Mouse (Mus musculus): ENCODE data around the gene Btnl6. TPM values are rescaled to one million over a fixed set of nuclear protein-coding genes. Genes with fewer than 3 reads are reported as not detected.
"Not testable (repeated sequence)": the region's sequence is repeated elsewhere in the genome, so short reads cannot be mapped to it uniquely, and the experiment has no call there.

The Btnl6 gene
- polyA plus RNA-seq, 1 experiment from 2014 or later = not detected

DNA sequence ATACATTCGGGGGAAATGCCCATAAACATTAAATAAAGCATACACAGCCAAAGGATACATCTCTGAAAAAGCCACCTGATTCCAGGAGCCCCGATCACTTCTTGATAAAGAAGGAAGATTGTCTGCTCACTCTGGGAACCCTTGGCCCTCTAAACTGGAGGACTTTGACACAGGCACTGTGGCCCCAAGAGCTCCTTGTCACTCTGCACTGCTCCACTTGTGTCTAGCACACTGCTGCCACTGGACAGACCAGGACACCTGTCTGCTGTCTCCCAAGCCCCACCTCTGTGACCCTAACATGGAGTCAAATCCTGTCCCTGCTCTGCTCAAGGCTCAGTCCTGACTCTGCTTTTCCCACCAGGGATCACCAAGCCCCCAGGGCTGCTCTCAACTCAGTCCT is 22.0 kb downstream of the Btnl6 start:
- 85% methylated on average over 2 of the region's 2 CpGs for WGBS
- not testable (repeated sequence) for H3K4me2 ChIP-seq (ENCODE audit: low read depth, severe bottlenecking); H3K4me3 ChIP-seq (ENCODE audit: low read depth, low read length); ATAC-seq (ENCODE audit: insufficient number of reproducible peaks, low FRiP score, low TSS enrichment, low read depth); DNase-seq (ENCODE audit: low spot score); H3K9ac ChIP-seq (ENCODE audit: low read length); H3K36me3 ChIP-seq (ENCODE audit: control insufficient read depth, insufficient read depth, low read length); H3K27ac ChIP-seq (replicated peaks; ENCODE audit: low read depth, low read length); H3K27me3 ChIP-seq (ENCODE audit: control insufficient read depth, insufficient read depth, low read length); H3K9me3 ChIP-seq (ENCODE audit: control insufficient read depth, low read length); H3K4me1 ChIP-seq (ENCODE audit: control insufficient read depth, insufficient read depth, low read length)

DNA sequence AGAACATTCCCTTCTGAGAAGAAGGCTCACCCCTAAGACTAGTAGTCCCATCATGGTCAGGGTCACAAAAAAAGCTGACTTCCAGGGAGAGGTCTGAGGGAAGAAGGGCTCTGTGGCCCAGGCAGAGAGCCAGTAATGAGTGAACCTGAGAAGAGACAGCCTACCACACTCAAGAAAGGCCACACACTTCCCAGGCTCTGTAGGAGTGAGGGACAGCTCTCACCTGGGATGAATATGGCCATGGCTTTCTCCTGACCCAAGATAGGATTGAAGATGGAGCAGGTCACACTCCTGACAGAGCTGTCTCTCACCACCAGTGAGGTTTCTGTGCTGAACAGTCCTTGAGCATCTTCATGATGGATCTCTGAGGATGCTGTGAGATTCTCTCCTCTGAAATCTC is 24.4 kb downstream of the Btnl6 start:
- no peak for ATAC-seq (ENCODE audit: insufficient number of reproducible peaks, low FRiP score, low TSS enrichment, low read depth)
- Histone ChIP-seq H3K4me3 (ENCODE audit: low read depth, low read length) (no peak overlapping the region), H3K27ac (replicated peaks; ENCODE audit: low read depth, low read length) (no peak overlapping the region), H3K36me3 (ENCODE audit: control insufficient read depth, insufficient read depth, low read length) (no peaks in the 10 kb centered on the region), H3K9ac (ENCODE audit: low read length) (no peak overlapping the region), H3K27me3 (ENCODE audit: control insufficient read depth, insufficient read depth, low read length) (no peaks in the 10 kb centered on the region), H3K4me2 (ENCODE audit: low read depth, severe bottlenecking) (no peak overlapping the region), H3K9me3 (ENCODE audit: control insufficient read depth, low read length) (no peaks in the 10 kb centered on the region), H3K4me1 (ENCODE audit: control insufficient read depth, insufficient read depth, low read length) (no peaks in the 10 kb centered on the region)
- no peak for DNase-seq (ENCODE audit: low spot score)

DNA sequence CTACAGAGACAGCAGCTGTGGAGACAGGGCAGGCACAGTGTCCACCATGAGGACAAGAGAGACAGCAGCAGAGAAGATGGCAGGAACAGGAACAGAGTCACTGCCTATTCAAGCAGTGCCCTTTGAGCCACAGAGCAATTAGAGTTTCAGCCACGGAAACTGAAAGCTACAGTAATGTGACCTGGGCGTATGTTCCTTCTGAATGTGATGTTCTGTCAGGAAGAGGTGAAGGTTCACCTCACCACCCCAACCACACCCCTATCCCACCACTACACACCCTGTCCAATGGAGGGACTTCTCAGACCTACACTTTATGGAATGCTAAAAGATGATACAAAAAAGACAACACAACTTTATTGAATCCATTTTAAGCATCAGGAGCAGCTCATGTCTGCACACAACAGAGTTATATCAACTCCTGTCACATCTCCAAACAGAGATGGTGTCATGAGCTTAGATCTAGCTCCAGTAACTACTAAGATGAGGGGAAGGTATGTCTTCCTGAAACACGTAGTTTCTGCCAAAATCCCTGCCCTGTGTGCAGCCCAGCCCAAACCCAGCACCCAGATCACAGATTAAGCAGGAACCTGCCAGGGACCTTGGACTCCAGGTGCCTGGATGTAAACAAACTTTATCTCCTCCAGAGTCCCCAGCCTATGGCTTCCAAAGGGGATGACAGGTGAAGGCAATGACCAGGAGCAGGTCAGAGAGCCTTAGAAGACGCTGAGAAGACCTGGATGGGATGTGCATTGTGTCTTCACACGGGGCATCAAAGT is 39.7 kb downstream of the Btnl6 start, which contains the start of gene Btnl4:
Btnl4 (minus strand) TSS at position 81 of the 776 bp plus-strand sequence.
- WGBS = 82% methylated on average over 4 of the region's 5 CpGs
- H3K27me3 ChIP-seq (ENCODE audit: control insufficient read depth, insufficient read depth, low read length); H3K27ac ChIP-seq (replicated peaks; ENCODE audit: low read depth, low read length); H3K4me2 ChIP-seq (ENCODE audit: low read depth, severe bottlenecking); H3K9ac ChIP-seq (ENCODE audit: low read length); H3K4me3 ChIP-seq (ENCODE audit: low read depth, low read length); H3K36me3 ChIP-seq (ENCODE audit: control insufficient read depth, insufficient read depth, low read length); DNase-seq (ENCODE audit: low spot score); H3K9me3 ChIP-seq (ENCODE audit: control insufficient read depth, low read length); H3K4me1 ChIP-seq (ENCODE audit: control insufficient read depth, insufficient read depth, low read length); ATAC-seq (ENCODE audit: insufficient number of reproducible peaks, low FRiP score, low TSS enrichment, low read depth): not testable (repeated sequence)

DNA sequence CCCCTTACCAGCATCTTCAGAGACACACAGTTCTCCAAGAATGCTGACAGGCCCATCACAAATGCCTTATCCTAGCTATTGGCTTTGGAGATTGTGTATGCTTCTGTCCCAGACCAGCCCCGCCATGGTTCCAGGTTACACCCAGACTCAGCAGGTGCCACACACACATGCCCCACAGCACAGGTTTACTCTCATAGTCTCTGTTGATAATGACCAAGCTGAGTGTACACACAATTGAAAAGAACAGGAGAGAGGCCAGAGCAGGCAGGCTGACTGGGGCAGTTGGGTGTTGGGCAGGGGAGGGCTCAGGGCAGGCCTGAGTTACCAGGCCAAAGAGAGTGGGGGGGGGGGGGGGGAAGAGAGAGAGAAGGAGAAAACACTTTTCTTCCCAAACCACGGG is 40.7 kb downstream of the Btnl6 start:
- Histone ChIP-seq H3K27me3 (ENCODE audit: control insufficient read depth, insufficient read depth, low read length) (no peaks in the 10 kb centered on the region), H3K4me2 (ENCODE audit: low read depth, severe bottlenecking) (no peak overlapping the region), H3K4me1 (ENCODE audit: control insufficient read depth, insufficient read depth, low read length) (no peaks in the 10 kb centered on the region), H3K36me3 (ENCODE audit: control insufficient read depth, insufficient read depth, low read length) (no peaks in the 10 kb centered on the region), H3K27ac (replicated peaks; ENCODE audit: low read depth, low read length) (no peak overlapping the region), H3K9me3 (ENCODE audit: control insufficient read depth, low read length) (no peaks in the 10 kb centered on the region), H3K9ac (ENCODE audit: low read length) (no peak overlapping the region), H3K4me3 (ENCODE audit: low read depth, low read length) (no peak overlapping the region)
- WGBS = 76% methylated on average over 1 of the region's 2 CpGs
- DNase-seq (ENCODE audit: low spot score) (no peak), ATAC-seq (ENCODE audit: insufficient number of reproducible peaks, low FRiP score, low TSS enrichment, low read depth) (no peak)

DNA sequence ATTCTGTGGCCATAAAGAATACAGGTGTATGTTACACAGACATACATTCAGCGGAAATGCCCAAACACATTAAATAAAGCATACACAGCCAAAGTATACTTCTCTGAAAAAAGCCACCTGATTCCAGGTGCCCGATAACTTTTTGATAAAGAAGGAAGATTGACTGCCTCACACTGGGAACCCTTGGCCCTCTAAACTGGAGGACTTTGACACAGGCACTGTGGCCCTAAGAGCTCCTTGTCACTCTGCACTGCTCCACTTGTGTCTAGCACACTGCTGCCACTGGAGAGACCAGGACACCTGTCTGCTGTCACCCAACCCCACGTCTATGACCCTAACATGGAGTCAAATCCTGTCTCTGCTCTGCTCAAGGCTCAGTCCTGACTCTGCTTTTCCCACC is 42.1 kb downstream of the Btnl6 start:
- DNase-seq (ENCODE audit: low spot score) (no peak), ATAC-seq (ENCODE audit: insufficient number of reproducible peaks, low FRiP score, low TSS enrichment, low read depth) (no peak)
- H3K27me3 ChIP-seq (ENCODE audit: control insufficient read depth, insufficient read depth, low read length) = no peaks in the 10 kb centered on the region
- H3K36me3 ChIP-seq (ENCODE audit: control insufficient read depth, insufficient read depth, low read length) = no peaks in the 10 kb centered on the region
- H3K4me2 ChIP-seq (ENCODE audit: low read depth, severe bottlenecking) = no peak overlapping the region
- no peaks in the 10 kb centered on the region for H3K9me3 ChIP-seq (ENCODE audit: control insufficient read depth, low read length)
- H3K4me1 ChIP-seq (ENCODE audit: control insufficient read depth, insufficient read depth, low read length) = no peaks in the 10 kb centered on the region
- H3K27ac ChIP-seq (replicated peaks; ENCODE audit: low read depth, low read length) = no peak overlapping the region
- no peak overlapping the region for H3K4me3 ChIP-seq (ENCODE audit: low read depth, low read length)
- no peak overlapping the region for H3K9ac ChIP-seq (ENCODE audit: low read length)
- WGBS = 80% methylated on average over 3 of the region's 3 CpGs

DNA sequence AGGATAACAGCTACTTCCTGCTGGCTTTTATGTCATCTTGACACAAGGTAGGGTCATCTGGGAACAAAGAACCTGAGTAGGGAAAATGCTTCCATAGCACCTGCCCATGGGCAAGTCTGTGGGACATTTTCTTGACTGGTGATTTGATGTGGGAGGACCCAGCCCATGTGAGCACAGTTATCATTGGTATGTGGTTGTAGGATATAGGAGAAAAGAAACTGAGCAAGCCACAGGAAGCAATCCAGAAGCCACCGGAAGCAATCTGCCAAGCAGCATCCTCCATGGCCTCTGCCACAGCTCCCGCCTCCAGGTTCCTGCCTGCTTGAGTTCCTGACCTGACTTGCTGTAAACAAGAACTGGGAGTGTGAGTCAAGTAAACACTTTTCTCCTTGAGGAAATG is 46.7 kb downstream of the Btnl6 start:
- Histone ChIP-seq H3K9me3 (ENCODE audit: control insufficient read depth, low read length) (no peaks in the 10 kb centered on the region), H3K36me3 (ENCODE audit: control insufficient read depth, insufficient read depth, low read length) (no peaks in the 10 kb centered on the region), H3K27ac (replicated peaks; ENCODE audit: low read depth, low read length) (no peak overlapping the region), H3K4me1 (ENCODE audit: control insufficient read depth, insufficient read depth, low read length) (no peaks in the 10 kb centered on the region), H3K27me3 (ENCODE audit: control insufficient read depth, insufficient read depth, low read length) (no peaks in the 10 kb centered on the region), H3K4me2 (ENCODE audit: low read depth, severe bottlenecking) (no peak overlapping the region), H3K9ac (ENCODE audit: low read length) (no peak overlapping the region), H3K4me3 (ENCODE audit: low read depth, low read length) (no peak overlapping the region)
- 88% methylated on average over 2 of the region's 2 CpGs for WGBS
- no peak for ATAC-seq (ENCODE audit: insufficient number of reproducible peaks, low FRiP score, low TSS enrichment, low read depth)
- no peak for DNase-seq (ENCODE audit: low spot score)

DNA sequence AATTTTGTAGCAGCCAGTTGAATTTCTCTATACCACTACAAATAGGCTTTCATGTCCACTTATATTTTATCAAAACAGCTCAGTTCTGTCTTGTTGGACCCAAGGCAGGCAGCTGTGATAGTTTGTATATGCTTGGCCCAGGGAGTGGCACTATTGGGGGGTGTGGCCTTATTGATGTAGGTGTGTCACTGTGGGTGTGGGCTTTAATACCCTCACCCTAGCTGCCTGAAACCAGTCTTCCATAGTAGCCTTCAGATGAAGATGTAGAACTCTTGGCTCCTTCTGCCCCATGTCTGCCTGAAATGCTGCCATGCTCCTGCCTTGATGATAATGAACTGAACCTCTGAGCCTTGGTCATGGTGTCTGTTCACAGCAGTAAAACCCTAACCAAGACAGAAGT is 51.2 kb downstream of the Btnl6 start:
- not testable (repeated sequence) for ATAC-seq (ENCODE audit: insufficient number of reproducible peaks, low FRiP score, low TSS enrichment, low read depth); DNase-seq (ENCODE audit: low spot score); H3K36me3 ChIP-seq (ENCODE audit: control insufficient read depth, insufficient read depth, low read length); H3K27me3 ChIP-seq (ENCODE audit: control insufficient read depth, insufficient read depth, low read length); H3K4me2 ChIP-seq (ENCODE audit: low read depth, severe bottlenecking); H3K4me1 ChIP-seq (ENCODE audit: control insufficient read depth, insufficient read depth, low read length); H3K9ac ChIP-seq (ENCODE audit: low read length); H3K27ac ChIP-seq (replicated peaks; ENCODE audit: low read depth, low read length); H3K9me3 ChIP-seq (ENCODE audit: control insufficient read depth, low read length); H3K4me3 ChIP-seq (ENCODE audit: low read depth, low read length)

DNA sequence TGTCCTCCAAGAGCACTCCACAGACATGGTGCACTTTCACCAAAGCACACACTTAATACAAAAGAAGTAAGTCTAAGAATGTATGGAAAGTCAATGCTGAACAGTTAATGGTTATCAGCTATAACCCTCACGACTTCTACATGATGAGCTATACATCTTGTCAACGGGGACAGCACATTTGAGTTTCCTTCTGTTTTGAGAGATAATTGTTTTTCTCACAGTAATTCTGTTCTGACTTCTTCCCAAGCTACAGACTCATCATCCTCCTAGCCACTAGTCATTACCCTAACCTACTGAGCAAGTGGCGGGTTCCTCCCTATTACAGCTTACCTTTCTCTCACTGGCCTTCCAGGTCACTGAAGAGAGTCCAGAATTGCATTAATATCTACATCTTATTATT is 57.9 kb downstream of the Btnl6 start:
- no peaks in the 10 kb centered on the region for H3K27me3 ChIP-seq (ENCODE audit: control insufficient read depth, insufficient read depth, low read length)
- DNase-seq (ENCODE audit: low spot score) (no peak), ATAC-seq (ENCODE audit: insufficient number of reproducible peaks, low FRiP score, low TSS enrichment, low read depth) (no peak)
- no peak overlapping the region for H3K27ac ChIP-seq (replicated peaks; ENCODE audit: low read depth, low read length)
- H3K9me3 ChIP-seq (ENCODE audit: control insufficient read depth, low read length) = no peaks in the 10 kb centered on the region
- no peak overlapping the region for H3K4me3 ChIP-seq (ENCODE audit: low read depth, low read length)
- WGBS = 91% methylated on average over 3 of the region's 3 CpGs
- no peak overlapping the region for H3K9ac ChIP-seq (ENCODE audit: low read length)
- no peaks in the 10 kb centered on the region for H3K36me3 ChIP-seq (ENCODE audit: control insufficient read depth, insufficient read depth, low read length)
- H3K4me1 ChIP-seq (ENCODE audit: control insufficient read depth, insufficient read depth, low read length) = no peaks in the 10 kb centered on the region
- H3K4me2 ChIP-seq (ENCODE audit: low read depth, severe bottlenecking) = no peak overlapping the region

All from limb, embryonic 11.5 days (tissue).